Mouse (Mus musculus) embryonic fibroblast, embryonic 13.5 days (primary cell): Measurements from ENCODE around the gene Nme7.

Source experiments
- CTCF ChIP-seq: IDR thresholded peaks from 2 replicates; pipeline ENCODE4 v1.5.1; 2011; ENCODE audit warnings: mild to moderate bottlenecking, control low read depth, low read length, moderate library complexity, borderline replicate concordance; ENCODE audit not compliant: insufficient read depth
- POLR2A ChIP-seq: IDR thresholded peaks from 2 replicates; pipeline ENCODE4 v1.6.1; 2011; ENCODE audit warnings: low read depth, mild to moderate bottlenecking, control low read depth, low read length, moderate library complexity

GRCm38 (mm10) chr1:164405385-164405802, 101.5 kb downstream of the Nme7 start:
- TF ChIP-seq POLR2A (no peak), CTCF (no peak)
